Mouse (Mus musculus) mouse embryonic stem cell (cell line): Measurements from ENCODE around the gene Rangap1.
"Not testable (repeated sequence)": the region's sequence is repeated elsewhere in the genome, so short reads cannot be mapped to it uniquely, and the experiment has no call there.

Experiments
- in situ Hi-C, 2 experiments: fragments of 300-500 bp; cut with MboI; formaldehyde crosslinking; loops; 1 replicate in 1 of 2; 3 replicates in 1 of 2; pipeline ENCODE4 v1.14.3; 2019 to 2020; ENCODE audit warnings: low sequenced_read_pairs in 2 of 2, low pct_unique_long_range_greater_than_20kb in 1 of 2, mixed read lengths in 1 of 2; ENCODE audit not compliant: unreplicated experiment in 1 of 2

The Rangap1 gene

GRCm38 (mm10) chr15:81749742-81750141 is 4.4 kb upstream of the Rangap1 start:
- in situ Hi-C loops: no loop called here

- in situ Hi-C loops: no loop called here
Measured at GRCm38 (mm10) chr15:81745601-81746114, 328 bp upstream of the Rangap1 start.

GRCm38 (mm10) chr15:81742368-81742767 is 3.0 kb downstream of the Rangap1 start:
- in situ Hi-C loops: not testable (repeated sequence)

DNA sequence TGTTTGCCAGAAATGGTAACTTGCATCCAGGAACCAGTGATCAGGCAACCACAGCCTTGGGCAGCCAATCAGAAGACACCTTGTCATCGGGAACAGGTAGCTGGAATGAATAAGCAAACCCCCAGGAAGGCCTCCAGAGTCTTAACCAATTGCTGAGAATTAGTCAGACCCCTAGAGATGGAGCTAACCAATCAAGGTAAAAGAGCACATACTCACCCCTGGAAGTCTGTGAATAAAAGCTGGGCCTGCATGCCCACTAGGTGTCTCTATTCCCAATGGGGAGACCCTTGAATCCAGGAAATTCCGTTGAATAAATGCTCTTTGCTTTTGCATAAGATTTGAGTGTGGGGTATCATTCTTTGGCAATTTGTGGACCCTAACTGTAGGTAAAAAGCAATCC is 5.4 kb downstream of the Rangap1 start:
- in situ Hi-C loops: no loop called here

GRCm38 (mm10) chr15:81739296-81739695 is 6.0 kb downstream of the Rangap1 start:
- in situ Hi-C loops: no loop called here

DNA sequence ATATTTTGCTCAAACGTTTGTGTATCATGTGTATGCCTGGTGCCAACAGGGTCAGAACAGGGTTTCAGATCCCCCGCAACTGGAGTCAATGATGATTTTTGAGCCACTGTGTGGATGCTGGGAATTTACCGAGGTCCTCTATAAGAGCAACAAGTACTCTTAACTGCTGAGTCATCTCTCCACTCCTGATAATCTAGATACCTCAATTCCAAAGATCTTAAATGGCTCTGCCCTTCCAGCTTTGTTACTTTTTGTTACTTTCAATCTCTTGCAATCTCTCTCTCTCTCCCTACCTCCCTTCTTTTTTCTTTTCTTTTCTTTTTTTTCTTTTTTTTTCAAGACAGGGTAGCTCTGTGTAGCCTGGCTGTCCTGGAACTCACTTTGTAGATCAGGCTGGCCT is 10.3 kb downstream of the Rangap1 start:
- in situ Hi-C loops: no loop called here

GRCm38 (mm10) chr15:81729792-81730635 is 15.3 kb downstream of the Rangap1 start:
- in situ Hi-C loops: no loop called here

DNA sequence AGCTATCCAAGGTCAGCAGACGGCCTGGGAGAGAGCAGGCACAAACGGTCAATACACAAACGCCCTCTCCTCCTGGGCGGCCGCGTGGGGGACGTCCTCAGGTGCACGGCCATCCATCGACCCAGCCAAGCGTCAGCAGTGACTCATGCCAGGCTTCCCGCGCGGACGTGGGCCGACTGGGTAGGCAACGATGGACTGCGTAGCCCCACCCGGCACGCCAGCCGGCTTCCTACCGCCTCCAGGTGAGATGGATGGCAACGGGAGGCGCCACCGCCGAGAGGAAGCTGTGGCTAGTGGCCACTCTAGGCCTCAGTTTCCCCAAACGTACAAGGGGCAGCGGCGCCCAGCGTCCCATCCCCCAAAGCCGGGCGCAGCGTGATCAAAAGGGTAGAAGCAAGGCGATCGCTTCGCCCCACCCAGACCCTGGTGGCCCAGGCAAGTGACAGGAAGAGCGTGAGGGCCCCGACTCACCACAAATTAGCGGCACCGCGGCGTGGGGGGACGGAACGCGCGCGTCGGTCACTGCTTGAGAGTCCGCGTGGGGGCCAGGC is 16.0 kb downstream of the Rangap1 start:
- in situ Hi-C loops: no loop called here

- in situ Hi-C loops: no loop called here
Measured at GRCm38 (mm10) chr15:81725965-81726364, 19.4 kb downstream of the Rangap1 start.

DNA sequence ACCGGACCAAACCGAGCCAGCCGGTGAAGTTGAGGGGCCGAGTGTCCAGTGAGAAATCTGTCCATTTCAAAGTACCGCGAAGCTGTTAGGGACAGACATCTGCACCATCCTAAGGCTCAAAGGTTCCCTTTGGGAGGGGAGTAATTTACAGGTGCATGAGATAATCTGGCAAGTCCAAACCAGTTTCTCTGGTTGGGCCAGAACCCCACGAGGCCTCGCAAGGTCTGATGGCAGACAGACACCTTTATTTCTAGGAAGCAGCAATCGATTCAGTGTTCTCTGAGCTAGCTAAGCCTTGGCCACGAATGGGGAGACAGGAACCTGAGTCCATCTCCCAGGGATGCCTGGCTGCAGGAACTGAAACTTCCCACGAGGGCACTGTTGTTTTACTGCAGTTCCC is 21.7 kb downstream of the Rangap1 start:
- in situ Hi-C loops: no loop called here

DNA sequence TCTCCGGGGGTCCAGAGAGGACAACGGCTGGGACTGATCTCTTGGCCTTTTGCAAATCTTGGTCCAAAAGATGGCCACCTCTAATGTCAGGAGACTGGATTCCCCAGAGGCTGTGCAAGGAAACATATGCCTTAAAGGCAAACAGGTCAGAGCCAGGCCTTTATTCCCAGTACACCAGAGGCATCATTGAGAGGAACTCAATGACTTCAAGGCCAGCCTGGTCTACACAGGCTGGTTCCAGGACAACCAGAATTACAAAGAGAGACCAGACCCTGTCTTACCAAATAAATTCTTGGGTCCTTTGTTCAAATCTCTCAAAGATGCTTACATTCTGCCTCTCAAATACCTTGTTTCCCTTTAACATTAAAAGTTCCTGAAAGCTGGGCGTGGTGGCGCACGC is 23.0 kb downstream of the Rangap1 start:
- in situ Hi-C loops: no loop called here

- in situ Hi-C loops: no loop called here
Measured at GRCm38 (mm10) chr15:81719139-81719531, 26.2 kb downstream of the Rangap1 start.

- in situ Hi-C loops: no loop called here
Measured at GRCm38 (mm10) chr15:81718336-81719138, 26.8 kb downstream of the Rangap1 start.

- in situ Hi-C loops: no loop called here
Measured at GRCm38 (mm10) chr15:81713742-81714141, 31.6 kb downstream of the Rangap1 start.

GRCm38 (mm10) chr15:81710801-81711200 is 34.5 kb downstream of the Rangap1 start:
- in situ Hi-C loops: no loop called here

DNA sequence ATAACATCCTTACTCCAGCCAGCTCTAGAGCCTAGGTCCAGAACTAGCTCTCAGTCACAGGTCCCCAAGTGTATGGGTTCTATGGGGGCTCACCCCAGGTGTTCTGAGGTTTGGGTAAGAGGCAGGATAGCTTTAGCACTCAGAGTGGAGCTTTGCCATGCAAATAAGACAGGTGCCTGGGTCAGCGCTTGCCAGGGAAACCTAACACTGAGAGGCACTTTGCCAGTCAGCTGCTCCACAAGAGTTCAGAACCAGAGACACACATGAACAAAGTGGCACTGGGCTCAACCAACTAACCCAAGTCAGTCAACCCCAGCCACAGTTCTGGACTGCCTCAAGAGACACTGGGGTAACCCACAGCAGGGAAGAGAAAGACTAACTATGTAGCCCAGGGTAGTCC is 35.6 kb downstream of the Rangap1 start:
- in situ Hi-C loops: no loop called here

GRCm38 (mm10) chr15:81708991-81709390 is 36.3 kb downstream of the Rangap1 start:
- in situ Hi-C loops: no loop called here

DNA sequence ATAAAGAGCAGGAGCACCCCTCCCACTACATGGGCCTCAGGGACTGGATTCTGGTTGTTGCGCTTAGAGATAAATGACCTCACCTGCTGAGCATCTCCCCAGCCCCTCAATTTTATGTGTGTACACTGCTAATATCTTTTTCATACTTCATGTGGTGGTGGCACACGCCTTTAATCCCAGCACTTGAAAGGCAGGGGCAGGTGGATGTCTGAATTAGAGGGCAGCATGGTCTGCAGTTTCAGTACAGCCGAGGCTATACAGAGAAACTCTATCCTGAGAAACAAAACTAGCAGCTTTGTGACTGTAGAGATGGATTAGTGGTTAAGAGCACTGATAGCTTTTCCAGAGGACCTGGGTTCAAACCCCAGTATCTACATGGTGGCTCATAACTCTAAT is 42.2 kb downstream of the Rangap1 start:
- in situ Hi-C loops: no loop called here
